Mouse (Mus musculus): ENCODE data around the gene Cxcl17. TPM values are rescaled to one million over a fixed set of nuclear protein-coding genes. Genes with fewer than 3 reads are reported as not detected.
"Not testable (repeated sequence)": the region's sequence is repeated elsewhere in the genome, so short reads cannot be mapped to it uniquely, and the experiment has no call there.

The Cxcl17 gene
- total RNA-seq (2015; ENCODE audit: low replicate concordance) (not detected in 2 replicates), total RNA-seq (2017; ENCODE audit: low replicate concordance) (not detected in 2 replicates)

- ATAC-seq (replicated peaks; ENCODE audit: low FRiP score, poor library complexity, severe bottlenecking): no peak
Observed at GRCm38 (mm10) chr7:25412833-25413441, at the start of gene Cxcl17. TSS of gene Cxcl17 (minus strand) at chr7:25412886.

DNA sequence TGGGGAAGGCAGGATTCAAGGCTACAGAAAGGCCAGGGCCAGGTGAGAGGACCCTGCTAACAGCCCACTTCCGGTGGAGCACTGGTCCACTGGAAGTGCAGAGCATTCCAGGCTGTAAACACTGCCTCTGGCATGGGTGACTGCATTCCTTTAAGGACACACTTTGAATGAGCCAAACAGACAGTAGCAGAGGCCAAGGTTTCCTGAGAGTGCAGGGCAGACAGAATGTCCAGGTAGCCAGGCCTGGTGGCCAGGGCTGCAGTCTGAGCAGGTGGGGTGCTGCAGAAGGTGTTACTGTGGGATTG lies 49.3 kb upstream of the Cxcl17 start:
- not testable (repeated sequence) for ATAC-seq (replicated peaks; ENCODE audit: low FRiP score, poor library complexity, severe bottlenecking)

- ATAC-seq (replicated peaks; ENCODE audit: low FRiP score, poor library complexity, severe bottlenecking): not testable (repeated sequence)
Observed at GRCm38 (mm10) chr7:25461336-25462032, 48.8 kb upstream of the Cxcl17 start.

DNA sequence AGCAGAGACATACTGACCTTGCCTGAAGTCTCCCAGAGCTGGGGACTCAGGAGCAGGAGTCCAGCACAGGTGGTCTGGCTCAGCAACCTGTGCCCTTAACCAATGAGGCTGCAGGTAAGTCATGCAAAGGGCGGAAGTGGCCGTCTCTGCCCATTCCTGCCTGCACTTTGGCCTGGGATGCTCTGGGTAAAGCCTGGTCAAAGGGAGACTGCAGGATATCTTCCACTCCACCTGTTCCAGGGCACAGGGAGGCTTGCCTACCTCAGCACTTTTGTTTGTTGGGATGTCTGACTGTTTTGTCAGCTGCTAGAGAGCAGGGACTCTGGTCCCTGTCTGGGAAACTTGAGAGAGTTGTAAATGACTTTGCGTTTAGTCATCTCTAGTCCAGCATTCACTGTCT lies 39.4 kb upstream of the Cxcl17 start:
- no peak for ATAC-seq (replicated peaks; ENCODE audit: low FRiP score, poor library complexity, severe bottlenecking)

GRCm38 (mm10) chr7:25449913-25450890 lies 37.5 kb upstream of the Cxcl17 start:
- ATAC-seq (replicated peaks; ENCODE audit: low FRiP score, poor library complexity, severe bottlenecking): no peak

DNA sequence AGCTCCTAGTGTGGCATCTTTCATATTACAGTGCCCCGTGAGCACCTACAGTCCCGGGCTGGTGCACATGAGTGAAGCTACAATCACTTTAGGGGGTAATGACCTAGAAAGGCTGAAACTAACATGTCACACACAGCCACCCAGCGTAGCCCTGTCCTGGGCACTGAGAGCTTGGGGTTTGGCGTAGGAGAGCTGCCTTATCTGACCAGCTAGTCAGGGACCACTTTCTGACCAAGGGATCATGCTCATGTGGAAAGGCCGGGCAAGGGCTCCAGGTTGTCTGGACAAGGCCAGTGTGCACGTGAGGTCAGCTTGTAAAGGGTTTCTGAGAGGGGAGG lies 28.1 kb upstream of the Cxcl17 start:
- ATAC-seq (replicated peaks; ENCODE audit: low FRiP score, poor library complexity, severe bottlenecking): no peak

DNA sequence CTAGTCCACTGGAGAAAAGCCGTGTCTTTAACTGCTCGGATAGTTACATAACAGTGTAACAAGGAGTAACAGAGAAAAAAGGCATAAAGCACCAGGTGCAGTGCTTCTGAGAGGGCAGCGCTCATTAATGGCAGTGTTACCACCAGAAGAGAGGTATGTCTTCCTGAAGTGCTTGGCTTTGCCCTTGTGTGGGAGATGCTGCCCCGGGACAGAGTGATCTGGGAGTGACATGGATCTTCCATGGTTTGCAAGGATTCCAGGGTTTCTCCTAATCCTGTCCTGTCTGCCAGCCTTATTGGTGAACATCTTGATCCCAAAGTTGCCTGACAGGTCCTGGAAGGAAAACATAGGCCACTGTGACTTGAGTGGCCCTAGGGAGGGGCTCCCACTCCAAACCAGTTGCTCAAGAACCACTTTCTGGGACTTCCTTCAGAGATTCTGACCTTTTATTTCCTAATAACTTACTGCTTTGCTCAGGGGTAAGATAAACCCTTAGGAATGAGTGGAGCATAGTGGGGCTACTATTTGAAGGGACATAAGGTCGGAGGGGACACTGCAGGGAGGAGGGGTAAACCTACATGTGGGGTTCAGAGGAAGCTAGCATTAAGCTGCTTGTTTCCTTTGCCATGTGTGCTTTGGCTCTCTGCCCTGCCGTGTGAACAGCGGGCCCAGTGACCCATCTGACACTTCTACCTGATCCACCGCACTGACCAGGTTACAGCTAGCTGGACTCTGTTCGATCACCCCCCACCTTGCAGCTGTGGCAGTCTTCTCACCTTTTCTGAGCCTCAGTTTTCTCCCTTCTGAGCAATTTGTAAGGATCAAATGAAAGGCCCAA lies 27.5 kb upstream of the Cxcl17 start:
- no peak for ATAC-seq (replicated peaks; ENCODE audit: low FRiP score, poor library complexity, severe bottlenecking)

GRCm38 (mm10) chr7:25439124-25439822 lies 26.6 kb upstream of the Cxcl17 start:
- no peak for ATAC-seq (replicated peaks; ENCODE audit: low FRiP score, poor library complexity, severe bottlenecking)

GRCm38 (mm10) chr7:25436704-25437103 lies 24.0 kb upstream of the Cxcl17 start:
- no peak for ATAC-seq (replicated peaks; ENCODE audit: low FRiP score, poor library complexity, severe bottlenecking)

- ATAC-seq (replicated peaks; ENCODE audit: low FRiP score, poor library complexity, severe bottlenecking): no peak
Observed at GRCm38 (mm10) chr7:25436226-25436625, 23.5 kb upstream of the Cxcl17 start.

GRCm38 (mm10) chr7:25435546-25435851 lies 22.8 kb upstream of the Cxcl17 start:
- ATAC-seq (replicated peaks; ENCODE audit: low FRiP score, poor library complexity, severe bottlenecking): no peak

- no peak for ATAC-seq (replicated peaks; ENCODE audit: low FRiP score, poor library complexity, severe bottlenecking)
Observed at GRCm38 (mm10) chr7:25434654-25435545, 22.2 kb upstream of the Cxcl17 start.

- ATAC-seq (replicated peaks; ENCODE audit: low FRiP score, poor library complexity, severe bottlenecking): no peak
Observed at GRCm38 (mm10) chr7:25433781-25434560, 21.3 kb upstream of the Cxcl17 start.

GRCm38 (mm10) chr7:25433007-25433541 lies 20.4 kb upstream of the Cxcl17 start:
- ATAC-seq (replicated peaks; ENCODE audit: low FRiP score, poor library complexity, severe bottlenecking): no peak

- no peak for ATAC-seq (replicated peaks; ENCODE audit: low FRiP score, poor library complexity, severe bottlenecking)
Observed at GRCm38 (mm10) chr7:25432381-25432780, 19.7 kb upstream of the Cxcl17 start.

DNA sequence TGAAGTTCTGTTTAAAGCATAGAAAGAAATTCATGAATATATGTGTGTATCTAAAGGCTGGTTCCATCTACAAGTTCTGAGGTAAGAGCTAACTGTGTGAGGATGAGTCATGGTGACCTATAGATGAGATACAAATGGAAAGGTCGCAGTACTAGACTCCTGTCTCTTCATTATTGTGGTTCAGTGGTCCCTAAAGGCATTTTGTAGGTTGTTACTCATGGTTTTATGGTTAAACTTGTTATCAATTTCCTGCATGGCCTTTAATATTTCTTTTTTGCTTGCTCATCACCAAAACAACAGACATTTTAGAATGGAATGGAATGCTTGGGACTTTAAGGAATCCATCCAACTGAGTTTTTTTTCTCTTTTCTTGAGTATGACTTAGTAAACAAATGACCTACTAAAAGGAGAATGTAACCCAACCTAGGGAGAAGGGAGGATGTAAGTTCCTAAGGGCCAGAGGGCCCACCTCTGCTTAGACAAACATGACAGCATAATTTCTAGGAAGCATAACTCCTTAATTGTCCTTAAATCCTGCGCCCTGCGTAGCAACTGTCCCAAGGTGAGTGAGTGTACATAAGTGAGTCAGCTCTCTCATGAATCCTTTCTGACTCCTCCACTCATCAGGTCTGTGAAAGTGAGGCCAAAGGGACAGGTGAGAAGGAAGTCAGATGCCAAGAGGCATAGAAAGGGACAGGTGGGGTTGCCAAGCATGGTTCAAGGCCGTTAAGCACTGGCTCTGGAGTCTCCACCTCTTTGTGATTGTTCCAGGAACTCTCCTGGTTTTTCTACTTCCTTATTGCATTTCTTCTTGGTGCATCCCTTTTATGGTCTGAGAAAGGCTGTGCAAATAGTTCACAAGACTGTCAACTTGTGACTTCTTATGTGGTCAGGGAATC lies 17.4 kb upstream of the Cxcl17 start:
- ATAC-seq (replicated peaks; ENCODE audit: low FRiP score, poor library complexity, severe bottlenecking): no peak
